Mouse (Mus musculus) brain, embryonic 14.5 days (tissue): ENCODE results near the gene Gm10837.

ENCODE experiments used
- CTCF ChIP-seq: fragments of 200-500 bp; IDR thresholded peaks from 2 replicates; pipeline ENCODE4 v1.5.1; 2012; ENCODE audit warnings: inconsistent platforms, mild to moderate bottlenecking, moderate library complexity, borderline replicate concordance; ENCODE audit not compliant: insufficient read depth, insufficient read length; ENCODE audit errors: extremely low read depth
- POLR2A ChIP-seq: fragments of 200-500 bp; IDR thresholded peaks from 2 replicates; pipeline ENCODE4 v1.6.1; 2012; ENCODE audit warnings: mild to moderate bottlenecking, inconsistent platforms, borderline replicate concordance; ENCODE audit not compliant: poor library complexity, insufficient read depth, insufficient read length, severe bottlenecking; ENCODE audit errors: extremely low read depth

- no peak for TF ChIP-seq CTCF
- TF ChIP-seq POLR2A: no peak; the same call in 1 of the 2 replicates
Measured at GRCm38 (mm10) chr14:122474891-122475556, 15.4 kb upstream of the Gm10837 start, which contains the start of gene Zic2.
